Mouse (Mus musculus) small intestine, adult 2 months (tissue): ENCODE measurements around the gene Lpp. TPM values are rescaled to one million over a fixed set of nuclear protein-coding genes. Genes with fewer than 3 reads are reported as not detected.

Source experiments
- H3K27ac ChIP-seq: fragments of 200-500 bp; 2 replicates; pipeline ENCODE4 v1.5.1; 2012; ENCODE audit warnings: low read depth, low read length, control low read depth, inconsistent platforms; ENCODE audit not compliant: insufficient read depth
- H3K27me3 ChIP-seq: fragments of 200-500 bp; 2 replicates; pipeline ENCODE4 v1.6.1; 2012; ENCODE audit warnings: mild to moderate bottlenecking, moderate library complexity, low read length, inconsistent platforms; ENCODE audit not compliant: control insufficient read depth, insufficient read depth
- H3K36me3 ChIP-seq: fragments of 200-500 bp; 2 replicates; pipeline ENCODE4 v1.6.1; 2012; ENCODE audit warnings: mild to moderate bottlenecking, low read length, control low read depth, inconsistent platforms; ENCODE audit not compliant: control insufficient read depth, insufficient read depth
- H3K4me1 ChIP-seq: fragments of 200-500 bp; 2 replicates; pipeline ENCODE4 v1.6.1; 2012; ENCODE audit warnings: low read length, inconsistent platforms, mixed read lengths; ENCODE audit not compliant: control insufficient read depth, insufficient read depth, insufficient read length
- H3K4me3 ChIP-seq: fragments of 200-500 bp; 2 replicates; pipeline ENCODE4 v1.5.1; 2012; ENCODE audit warnings: low read depth, mild to moderate bottlenecking, control low read depth, inconsistent platforms, low read length, moderate library complexity
- CTCF ChIP-seq: fragments of 200-500 bp; IDR thresholded peaks from 2 replicates; pipeline ENCODE4 v1.5.1; 2012; ENCODE audit warnings: low read depth, mild to moderate bottlenecking, control low read depth, inconsistent platforms, low read length, moderate library complexity, mixed read lengths; ENCODE audit not compliant: insufficient replicate concordance, insufficient read length; ENCODE audit errors: extremely low read depth
- POLR2A ChIP-seq: fragments of 200-500 bp; IDR thresholded peaks from 2 replicates; pipeline ENCODE4 v1.6.1; 2012; ENCODE audit warnings: low read depth, mild to moderate bottlenecking, control low read depth, inconsistent platforms, low read length, moderate library complexity
- WGBS: fragments of 180-500 bp; shearing (Covaris S2); methylation state at CpG from one replicate; pipeline ENCODE4 v1.1.7; 2018; 5-methylcytosine and 5-hydroxymethylcytosine counted together
- polyA plus RNA-seq: library from polyadenylated mRNA; depleted of rRNA; stranded (reverse); fragments of >200 nt; gene quantifications from 2 replicates; pipeline ENCODE4 v1.2.3, GENCODE M21; 2012

Gene Lpp
- polyA plus RNA-seq, 1 experiment = 23.6 TPM

DNA sequence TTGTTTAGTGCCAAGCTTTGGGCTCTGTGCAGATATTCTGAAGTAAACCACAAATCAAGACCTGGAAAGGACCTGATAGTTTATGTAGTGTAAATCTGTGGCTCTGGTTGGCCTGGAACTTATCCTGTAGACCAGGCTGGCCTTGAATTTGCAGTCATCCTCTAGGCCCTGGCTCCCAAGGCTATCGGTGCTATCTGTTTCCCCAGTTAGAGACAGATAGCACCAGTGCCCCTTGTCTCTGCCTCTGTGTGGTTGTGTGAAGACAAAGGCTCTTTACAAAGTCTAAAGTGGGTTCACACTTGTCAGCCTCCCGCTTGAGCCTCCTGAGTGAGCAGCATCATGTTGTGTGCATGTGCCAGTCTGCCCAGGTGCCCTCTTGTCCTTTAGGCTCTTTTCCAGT lies 104.1 kb downstream of the Lpp start:
- Histone ChIP-seq H3K27ac (no peak overlapping the region), H3K4me3 (no peak overlapping the region), H3K27me3 (no peaks in the 10 kb centered on the region), H3K4me1 (peaks cover 10% of the 10 kb centered on the region; the same call in 1 of the 2 replicates), H3K36me3 (no peaks in the 10 kb centered on the region)
- 92% methylated on average over 2 of the region's 2 CpGs for WGBS
- TF ChIP-seq POLR2A = no peak
- TF ChIP-seq CTCF = no peak

DNA sequence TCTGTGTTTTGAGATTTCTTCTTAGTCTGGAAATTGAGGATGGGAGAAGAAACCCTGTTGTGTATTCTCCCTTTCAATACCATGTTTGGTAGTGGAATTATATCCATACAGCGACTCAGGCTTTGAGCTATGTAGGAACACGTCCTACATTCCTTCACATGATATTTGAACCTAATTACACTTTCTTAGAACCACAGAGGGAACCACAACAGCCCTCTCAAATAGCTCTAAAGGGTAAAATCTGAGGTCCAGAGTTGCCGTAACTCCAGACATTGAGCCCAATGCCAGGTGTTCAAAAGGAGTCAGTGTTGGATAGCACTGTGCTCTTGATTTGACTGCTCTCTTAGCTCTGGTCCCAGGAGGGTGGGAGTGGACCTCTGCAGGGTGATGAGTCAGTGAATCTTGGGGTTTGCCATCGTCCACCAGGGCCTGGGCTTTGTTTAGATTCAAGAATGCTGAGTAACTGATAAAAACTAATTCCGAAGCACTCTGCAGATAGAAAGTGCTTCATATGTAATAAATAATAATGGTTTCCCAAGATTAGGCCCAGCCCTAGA lies 104.9 kb downstream of the Lpp start:
- H3K27ac ChIP-seq = no peak overlapping the region
- WGBS = 70% methylated on average over 5 of the region's 5 CpGs
- no peaks in the 10 kb centered on the region for H3K36me3 ChIP-seq
- H3K4me3 ChIP-seq = no peak overlapping the region
- H3K4me1 ChIP-seq = peaks cover 7% of the 10 kb centered on the region; the same call in 1 of the 2 replicates
- H3K27me3 ChIP-seq = no peaks in the 10 kb centered on the region
- TF ChIP-seq POLR2A (no peak), CTCF (no peak)

DNA sequence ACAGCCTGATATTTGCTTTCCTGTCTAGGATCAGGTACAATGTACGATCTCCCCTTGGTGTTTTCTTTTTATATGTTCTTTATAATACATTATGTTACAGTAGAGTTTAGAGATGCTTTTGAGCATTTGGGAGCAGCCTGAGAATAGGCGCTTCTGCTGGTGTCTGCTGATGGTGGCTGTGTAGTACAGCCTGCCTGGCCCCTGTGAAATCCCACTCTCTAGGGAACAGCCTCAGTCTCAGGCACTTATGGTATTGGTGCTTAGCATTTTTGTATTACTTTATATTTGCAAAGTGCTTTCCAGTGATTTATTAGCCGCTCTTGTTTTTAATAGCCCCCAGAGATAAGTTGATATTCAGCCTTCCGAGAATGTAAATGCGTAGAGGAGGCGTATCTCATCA lies 107.9 kb downstream of the Lpp start:
- no peak overlapping the region for H3K4me3 ChIP-seq
- 61% methylated on average over 6 of the region's 6 CpGs for WGBS
- TF ChIP-seq POLR2A (no peak), CTCF (no peak)
- H3K36me3 ChIP-seq = no peaks in the 10 kb centered on the region
- H3K27ac ChIP-seq = no peak overlapping the region
- H3K4me1 ChIP-seq = peaks cover 16% of the 10 kb centered on the region; the same call in 1 of the 2 replicates
- H3K27me3 ChIP-seq = no peaks in the 10 kb centered on the region

DNA sequence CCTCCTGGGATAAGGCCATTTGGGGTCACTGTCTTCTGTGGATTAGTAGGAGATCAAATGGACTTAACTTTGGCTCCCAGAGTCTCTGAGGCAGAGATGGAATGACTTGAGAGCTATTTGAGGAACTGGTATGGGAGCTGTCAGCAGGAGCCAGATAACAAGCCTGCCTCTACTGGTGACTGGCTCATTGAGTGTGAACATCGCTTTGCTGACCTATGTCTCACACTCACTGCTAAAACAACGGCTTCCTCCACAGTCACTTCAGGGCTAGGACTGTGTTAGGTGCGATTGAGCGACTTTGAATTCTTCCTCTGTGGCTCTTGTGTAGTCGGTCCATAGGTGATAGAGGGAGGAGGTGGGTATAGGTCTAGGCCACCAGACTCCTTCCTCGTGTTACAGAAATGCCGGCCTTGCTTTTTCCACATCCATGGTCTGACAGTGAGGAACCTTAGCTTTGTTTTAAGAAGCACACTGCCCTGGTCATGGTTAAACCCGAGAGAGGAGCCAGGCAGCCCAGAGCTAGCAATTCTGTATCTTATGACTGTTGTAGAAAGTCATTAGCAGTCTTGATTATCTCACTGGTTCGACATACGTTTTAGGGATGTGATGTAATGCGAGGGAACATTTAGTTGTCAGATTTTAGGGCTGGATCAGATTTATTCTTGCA lies 108.5 kb downstream of the Lpp start:
- Histone ChIP-seq H3K4me3 (no peak overlapping the region), H3K27me3 (no peaks in the 10 kb centered on the region), H3K36me3 (no peaks in the 10 kb centered on the region), H3K4me1 (peaks cover 16% of the 10 kb centered on the region; the same call in 1 of the 2 replicates), H3K27ac (no peak overlapping the region)
- TF ChIP-seq POLR2A = no peak
- TF ChIP-seq CTCF = no peak
- 79% methylated on average over 11 of the region's 11 CpGs for WGBS

DNA sequence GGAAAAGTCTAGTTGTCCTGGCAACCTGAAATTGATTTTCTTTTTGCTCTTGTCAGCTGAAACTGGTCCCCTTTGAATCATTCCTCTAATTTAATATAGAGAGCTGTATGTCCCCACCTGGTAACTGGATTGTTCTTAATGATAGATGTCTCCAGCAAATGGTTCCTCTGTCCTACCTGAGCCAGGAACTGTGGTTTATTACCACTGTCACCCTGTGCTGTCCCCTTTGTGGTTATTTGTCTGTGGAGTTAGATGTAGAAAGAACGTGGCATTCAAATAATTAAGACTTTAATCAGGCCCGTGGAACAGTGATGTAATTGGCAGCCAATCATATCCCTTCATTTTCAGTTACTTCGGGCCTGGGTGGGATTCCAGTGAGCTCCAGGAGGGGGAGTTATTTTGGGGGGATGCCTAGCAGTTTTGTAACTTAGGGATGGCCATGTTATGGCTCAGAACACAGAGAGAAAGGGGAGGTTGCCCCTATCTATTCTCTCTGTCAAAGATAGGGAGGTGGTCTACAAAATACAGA lies 109.1 kb downstream of the Lpp start:
- Histone ChIP-seq H3K36me3 (no peaks in the 10 kb centered on the region), H3K27me3 (no peaks in the 10 kb centered on the region), H3K4me1 (peaks cover 16% of the 10 kb centered on the region; the same call in 1 of the 2 replicates), H3K27ac (no peak overlapping the region), H3K4me3 (no peak overlapping the region)
- WGBS = 83% methylated on average over 3 of the region's 3 CpGs
- TF ChIP-seq CTCF (no peak), POLR2A (no peak)

DNA sequence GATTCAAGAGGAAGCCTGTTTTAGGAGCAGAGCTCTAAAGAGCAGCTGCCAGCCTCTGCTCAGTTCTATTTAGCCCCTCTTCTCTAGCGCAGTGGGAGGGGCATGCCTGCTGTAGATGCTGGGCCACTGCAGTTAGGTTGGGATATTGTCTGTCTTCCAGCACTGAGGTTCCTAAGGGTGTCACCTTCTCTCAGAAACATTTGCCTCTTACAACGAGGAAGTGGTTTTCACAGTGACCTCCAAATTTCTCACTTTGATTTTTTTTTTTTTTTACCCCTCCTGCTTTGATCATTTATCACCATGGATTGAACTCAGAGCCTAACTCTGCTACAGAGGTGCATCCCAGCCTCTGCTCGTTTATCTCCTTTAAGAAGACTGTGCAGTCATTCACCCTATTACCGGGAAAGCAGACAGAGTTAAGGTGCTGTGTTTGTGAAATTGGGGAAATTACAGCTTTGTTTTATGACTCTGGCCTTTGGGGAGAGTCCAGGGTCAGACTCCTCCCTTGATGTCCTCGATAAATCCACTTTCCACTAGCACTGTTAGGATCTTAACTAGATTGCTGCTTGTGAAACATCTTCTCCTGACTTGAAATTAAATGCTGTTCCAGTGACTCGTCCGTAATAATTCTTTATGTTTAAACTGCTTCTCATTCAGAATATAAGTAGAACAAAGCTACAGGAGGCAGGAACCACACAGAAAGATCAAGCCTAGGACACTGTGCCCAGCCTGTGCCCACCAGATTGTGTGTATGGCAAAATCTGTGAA lies 111.7 kb downstream of the Lpp start:
- no peaks in the 10 kb centered on the region for H3K27me3 ChIP-seq
- H3K4me3 ChIP-seq = no peak overlapping the region
- WGBS = 32% methylated on average over 7 of the region's 7 CpGs
- TF ChIP-seq CTCF (no peak), POLR2A (no peak)
- no peak overlapping the region for H3K27ac ChIP-seq
- no peaks in the 10 kb centered on the region for H3K36me3 ChIP-seq
- peaks cover 14% of the 10 kb centered on the region; the same call in 1 of the 2 replicates for H3K4me1 ChIP-seq

DNA sequence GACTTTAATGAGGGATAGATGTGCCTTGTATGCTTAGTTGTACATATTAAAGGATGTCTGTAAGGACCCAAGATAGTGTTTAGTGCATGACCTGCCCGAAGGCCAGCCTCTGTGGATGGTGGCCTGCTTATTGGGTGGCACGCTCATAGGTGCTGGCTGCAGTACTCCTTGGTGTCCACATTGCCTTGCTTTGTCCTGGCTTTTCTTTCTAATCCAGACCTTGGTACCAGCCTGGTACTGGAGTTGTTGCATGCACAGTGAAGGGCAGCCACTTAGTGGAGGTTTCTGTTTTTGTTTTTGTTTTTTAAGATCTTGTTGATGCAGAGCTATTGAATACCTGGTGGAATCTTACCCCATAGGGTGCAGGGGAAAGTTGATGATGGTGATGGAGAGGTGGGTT lies 112.9 kb downstream of the Lpp start:
- Histone ChIP-seq H3K27ac (no peak overlapping the region), H3K36me3 (no peaks in the 10 kb centered on the region), H3K4me3 (no peak overlapping the region), H3K27me3 (no peaks in the 10 kb centered on the region), H3K4me1 (peaks cover 14% of the 10 kb centered on the region; the same call in 1 of the 2 replicates)
- 98% methylated on average over 2 of the region's 2 CpGs for WGBS
- TF ChIP-seq CTCF = no peak
- no peak for TF ChIP-seq POLR2A
